Mouse (Mus musculus): Measurements from ENCODE around the gene Zfp428.
A peak's percentile ranks its signal among the peaks of the same experiment; 100 is the strongest.

The Zfp428 gene

GRCm38 (mm10) chr7:24523723-24524122 is 16.9 kb downstream of the Zfp428 start:
- no peak for DNase-seq

- no peak for DNase-seq
These were observed 18.2 kb downstream of the Zfp428 start for GRCm38 (mm10) chr7:24524978-24525377.

- no peak for DNase-seq
These were observed 19.0 kb downstream of the Zfp428 start for GRCm38 (mm10) chr7:24525686-24526420.

- DNase-seq: no peak
These were observed 22.1 kb downstream of the Zfp428 start for GRCm38 (mm10) chr7:24528861-24529260.

GRCm38 (mm10) chr7:24529580-24529979 is 22.8 kb downstream of the Zfp428 start:
- no peak for DNase-seq

- DNase-seq: peak; percentile 98
These were observed 23.5 kb downstream of the Zfp428 start, which contains the start of gene Irgq for GRCm38 (mm10) chr7:24530062-24530931. Gene Irgq, plus strand, starts transcription at chr7:24530689.

- peak; percentile 76 for DNase-seq
These were observed 24.6 kb downstream of the Zfp428 start for GRCm38 (mm10) chr7:24531211-24531971.

- no peak for DNase-seq
These were observed 26.3 kb downstream of the Zfp428 start for GRCm38 (mm10) chr7:24533031-24533571.

GRCm38 (mm10) chr7:24533806-24534205 is 27.0 kb downstream of the Zfp428 start:
- peak; percentile 23 for DNase-seq

- peak; percentile 30 for DNase-seq
These were observed 27.5 kb downstream of the Zfp428 start for GRCm38 (mm10) chr7:24534301-24534700.

GRCm38 (mm10) chr7:24537081-24537480 is 30.3 kb downstream of the Zfp428 start:
- DNase-seq: no peak

GRCm38 (mm10) chr7:24537591-24537990 is 30.8 kb downstream of the Zfp428 start:
- DNase-seq: no peak

GRCm38 (mm10) chr7:24538154-24538553 is 31.3 kb downstream of the Zfp428 start:
- peak; percentile 41 for DNase-seq

- DNase-seq: no peak
These were observed 31.9 kb downstream of the Zfp428 start for GRCm38 (mm10) chr7:24538701-24539100.

GRCm38 (mm10) chr7:24539686-24540085 is 32.9 kb downstream of the Zfp428 start:
- DNase-seq: no peak

GRCm38 (mm10) chr7:24544506-24544905 is 37.7 kb downstream of the Zfp428 start:
- DNase-seq: no peak

- DNase-seq: no peak
These were observed 39.3 kb downstream of the Zfp428 start, which contains the start of the genes Pinlyp and Xrcc1 for GRCm38 (mm10) chr7:24546068-24546614. Gene Pinlyp, minus strand, starts transcription at chr7:24546118. Gene Xrcc1, plus strand, starts transcription at chr7:24546289.

GRCm38 (mm10) chr7:24546634-24547389 is 40.0 kb downstream of the Zfp428 start:
- DNase-seq: peak; percentile 99

GRCm38 (mm10) chr7:24547534-24548036 is 40.8 kb downstream of the Zfp428 start:
- DNase-seq: no peak

- no peak for DNase-seq
These were observed 45.4 kb downstream of the Zfp428 start for GRCm38 (mm10) chr7:24551985-24552759.

GRCm38 (mm10) chr7:24555786-24556185 is 49.0 kb downstream of the Zfp428 start:
- DNase-seq: no peak

Measured in right cerebral cortex, postnatal 14 days (tissue).